Mouse (Mus musculus): ENCODE measurements at regions not wholly inside any gene's neighbourhood (a gene's known extent, or its start where the extent isn't known, plus 50 kb on each side); places are given as distances from the start of the nearest gene placed in this dataset.
A peak's percentile ranks its signal among the peaks of the same experiment; 100 is the strongest.

GRCm38 (mm10) chr15:11774717-11775116 lies 132.4 kb downstream of the Npr3 start:
- WGBS (ENCODE audit: insufficient replicate concordance): 55% methylated on average over 5 of the region's 5 CpGs
- Histone ChIP-seq H3K9ac (no peak overlapping the region), H3K27ac (no peak overlapping the region), H3K27me3 (replicated peaks) (no peaks in the 10 kb centered on the region), H3K36me3 (no peaks in the 10 kb centered on the region), H3K4me2 (no peak overlapping the region), H3K4me3 (no peak overlapping the region), H3K9me3 (replicated peaks) (no peaks in the 10 kb centered on the region), H3K4me1 (no peaks in the 10 kb centered on the region)
- no peak for ATAC-seq

- no peaks in the 10 kb centered on the region for H3K4me1 ChIP-seq
- ATAC-seq: no peak
- no peak overlapping the region for H3K27ac ChIP-seq
- WGBS (ENCODE audit: insufficient replicate concordance): 63% methylated on average over 1 of the region's 1 CpGs
- no peaks in the 10 kb centered on the region for H3K27me3 ChIP-seq (replicated peaks)
- H3K36me3 ChIP-seq: no peaks in the 10 kb centered on the region
- H3K9me3 ChIP-seq (replicated peaks): no peaks in the 10 kb centered on the region
- no peak overlapping the region for H3K4me3 ChIP-seq
- H3K4me2 ChIP-seq: no peak overlapping the region
- no peak overlapping the region for H3K9ac ChIP-seq
Observed at GRCm38 (mm10) chr15:11770596-11770995, 136.5 kb downstream of the Npr3 start.

- no peaks in the 10 kb centered on the region for H3K9me3 ChIP-seq (replicated peaks)
- no peak overlapping the region for H3K4me3 ChIP-seq
- H3K4me2 ChIP-seq: no peak overlapping the region
- no peak overlapping the region for H3K27ac ChIP-seq
- ATAC-seq: no peak
- 78% methylated on average over 1 of the region's 1 CpGs for WGBS (ENCODE audit: insufficient replicate concordance)
- H3K36me3 ChIP-seq: no peaks in the 10 kb centered on the region
- no peaks in the 10 kb centered on the region for H3K27me3 ChIP-seq (replicated peaks)
- H3K9ac ChIP-seq: no peak overlapping the region
- no peaks in the 10 kb centered on the region for H3K4me1 ChIP-seq
Observed at GRCm38 (mm10) chr15:11757963-11758362, 149.1 kb downstream of the Npr3 start.

GRCm38 (mm10) chr15:11756786-11757185 lies 150.3 kb downstream of the Npr3 start:
- WGBS (ENCODE audit: insufficient replicate concordance): 60% methylated on average over 7 of the region's 7 CpGs
- Histone ChIP-seq H3K4me1 (no peaks in the 10 kb centered on the region), H3K36me3 (no peaks in the 10 kb centered on the region), H3K4me2 (no peak overlapping the region), H3K27ac (no peak overlapping the region), H3K9me3 (replicated peaks) (no peaks in the 10 kb centered on the region), H3K27me3 (replicated peaks) (no peaks in the 10 kb centered on the region), H3K9ac (no peak overlapping the region), H3K4me3 (no peak overlapping the region)
- no peak for ATAC-seq

- WGBS (ENCODE audit: insufficient replicate concordance): 28% methylated on average over 3 of the region's 3 CpGs
- Histone ChIP-seq H3K4me2 (no peak overlapping the region), H3K4me3 (no peak overlapping the region), H3K9ac (no peak overlapping the region), H3K36me3 (no peaks in the 10 kb centered on the region), H3K4me1 (no peaks in the 10 kb centered on the region), H3K27ac (no peak overlapping the region), H3K27me3 (replicated peaks) (no peaks in the 10 kb centered on the region), H3K9me3 (replicated peaks) (no peaks in the 10 kb centered on the region)
- ATAC-seq: no peak
Observed at GRCm38 (mm10) chr15:11753216-11753615, 153.9 kb downstream of the Npr3 start.

GRCm38 (mm10) chr15:11750893-11751292 lies 156.2 kb downstream of the Npr3 start:
- no peak overlapping the region for H3K4me3 ChIP-seq
- no peak overlapping the region for H3K4me2 ChIP-seq
- H3K9ac ChIP-seq: no peak overlapping the region
- no peaks in the 10 kb centered on the region for H3K27me3 ChIP-seq (replicated peaks)
- 49% methylated on average over 5 of the region's 5 CpGs for WGBS (ENCODE audit: insufficient replicate concordance)
- H3K27ac ChIP-seq: no peak overlapping the region
- no peaks in the 10 kb centered on the region for H3K4me1 ChIP-seq
- no peak for ATAC-seq
- no peaks in the 10 kb centered on the region for H3K9me3 ChIP-seq (replicated peaks)
- H3K36me3 ChIP-seq: no peaks in the 10 kb centered on the region

- no peak for ATAC-seq
- no peaks in the 10 kb centered on the region for H3K36me3 ChIP-seq
- H3K27me3 ChIP-seq (replicated peaks): no peaks in the 10 kb centered on the region
- H3K4me2 ChIP-seq: no peak overlapping the region
- H3K9me3 ChIP-seq (replicated peaks): no peaks in the 10 kb centered on the region
- no peak overlapping the region for H3K4me3 ChIP-seq
- H3K4me1 ChIP-seq: no peaks in the 10 kb centered on the region
- no peak overlapping the region for H3K27ac ChIP-seq
- WGBS (ENCODE audit: insufficient replicate concordance): 78% methylated on average over 4 of the region's 4 CpGs
- no peak overlapping the region for H3K9ac ChIP-seq
Observed at GRCm38 (mm10) chr15:11749509-11749908, 157.6 kb downstream of the Npr3 start.

- 68% methylated on average over 2 of the region's 2 CpGs for WGBS (ENCODE audit: insufficient replicate concordance)
- Histone ChIP-seq H3K27ac (no peak overlapping the region), H3K9me3 (replicated peaks) (no peaks in the 10 kb centered on the region), H3K27me3 (replicated peaks) (no peaks in the 10 kb centered on the region), H3K36me3 (no peaks in the 10 kb centered on the region), H3K4me3 (no peak overlapping the region), H3K4me1 (no peaks in the 10 kb centered on the region), H3K4me2 (no peak overlapping the region), H3K9ac (no peak overlapping the region)
- no peak for ATAC-seq
Observed at GRCm38 (mm10) chr15:11748306-11748705, 158.8 kb downstream of the Npr3 start.

- Histone ChIP-seq H3K36me3 (no peaks in the 10 kb centered on the region), H3K9me3 (replicated peaks) (no peaks in the 10 kb centered on the region), H3K27ac (no peak overlapping the region), H3K4me3 (no peak overlapping the region), H3K4me1 (no peaks in the 10 kb centered on the region), H3K4me2 (no peak overlapping the region), H3K9ac (no peak overlapping the region), H3K27me3 (replicated peaks) (no peaks in the 10 kb centered on the region)
- no peak for ATAC-seq
- WGBS (ENCODE audit: insufficient replicate concordance): 81% methylated on average over 1 of the region's 1 CpGs
Observed at GRCm38 (mm10) chr15:11746754-11747153, 160.3 kb downstream of the Npr3 start.

GRCm38 (mm10) chr15:11745629-11746372 lies 161.3 kb downstream of the Npr3 start:
- ATAC-seq: no peak
- Histone ChIP-seq H3K4me3 (no peak overlapping the region), H3K9ac (no peak overlapping the region), H3K4me1 (no peaks in the 10 kb centered on the region), H3K27me3 (replicated peaks) (no peaks in the 10 kb centered on the region), H3K4me2 (no peak overlapping the region), H3K36me3 (no peaks in the 10 kb centered on the region), H3K9me3 (replicated peaks) (no peaks in the 10 kb centered on the region), H3K27ac (peak overlapping the region; percentile 45; the same call in 1 of the 2 replicates)
- WGBS (ENCODE audit: insufficient replicate concordance): 60% methylated on average over 9 of the region's 9 CpGs

- Histone ChIP-seq H3K9me3 (replicated peaks) (no peaks in the 10 kb centered on the region), H3K36me3 (no peaks in the 10 kb centered on the region), H3K27me3 (replicated peaks) (no peaks in the 10 kb centered on the region), H3K4me3 (no peak overlapping the region), H3K4me2 (no peak overlapping the region), H3K9ac (no peak overlapping the region), H3K4me1 (no peaks in the 10 kb centered on the region), H3K27ac (no peak overlapping the region; the same call in 1 of the 2 replicates)
- no peak for ATAC-seq
- 52% methylated on average over 5 of the region's 5 CpGs for WGBS (ENCODE audit: insufficient replicate concordance)
Observed at GRCm38 (mm10) chr15:11744903-11745302, 162.2 kb downstream of the Npr3 start.

GRCm38 (mm10) chr15:11744296-11744695 lies 162.8 kb downstream of the Npr3 start:
- WGBS (ENCODE audit: insufficient replicate concordance): 62% methylated on average over 2 of the region's 2 CpGs
- no peak overlapping the region for H3K4me3 ChIP-seq
- no peak overlapping the region for H3K27ac ChIP-seq
- H3K4me1 ChIP-seq: no peaks in the 10 kb centered on the region
- no peak for ATAC-seq
- H3K9ac ChIP-seq: no peak overlapping the region
- no peaks in the 10 kb centered on the region for H3K27me3 ChIP-seq (replicated peaks)
- H3K9me3 ChIP-seq (replicated peaks): no peaks in the 10 kb centered on the region
- no peaks in the 10 kb centered on the region for H3K36me3 ChIP-seq
- H3K4me2 ChIP-seq: no peak overlapping the region

GRCm38 (mm10) chr15:11742820-11743219 lies 164.3 kb downstream of the Npr3 start:
- WGBS (ENCODE audit: insufficient replicate concordance): 64% methylated on average over 7 of the region's 7 CpGs
- Histone ChIP-seq H3K4me2 (no peak overlapping the region), H3K4me1 (no peaks in the 10 kb centered on the region), H3K9me3 (replicated peaks) (no peaks in the 10 kb centered on the region), H3K27me3 (replicated peaks) (no peaks in the 10 kb centered on the region), H3K36me3 (no peaks in the 10 kb centered on the region), H3K27ac (no peak overlapping the region), H3K4me3 (no peak overlapping the region), H3K9ac (no peak overlapping the region)
- no peak for ATAC-seq

Data from liver, embryonic 12.5 days (tissue).